Mouse (Mus musculus): ENCODE measurements around the gene Gm10295.

Gm10295 gene

DNA sequence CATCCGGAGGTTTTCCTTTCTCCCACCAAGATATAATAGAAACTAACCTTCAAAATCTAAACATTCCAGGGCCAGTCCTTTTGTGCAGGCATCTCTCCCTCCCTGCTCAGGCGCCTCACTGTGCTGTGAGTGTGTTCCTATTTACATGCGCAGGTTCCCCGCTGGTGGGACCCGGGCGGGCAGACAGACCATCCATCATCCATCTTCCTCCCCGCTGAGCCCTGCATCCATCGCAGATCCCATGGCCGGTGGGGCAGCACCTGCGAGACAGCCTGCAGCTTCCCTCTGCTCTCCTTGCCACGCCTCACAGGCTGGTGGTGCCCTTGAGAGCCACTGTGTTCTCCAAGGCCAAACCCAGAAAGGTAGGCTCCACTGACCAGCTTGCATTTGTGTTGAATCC is at the start of gene Gm10295:
Gene Gm10295, minus strand, starts transcription at position 122 of the 400 bp plus-strand sequence.
- DNase-seq = peak; percentile 1 to 3

DNA sequence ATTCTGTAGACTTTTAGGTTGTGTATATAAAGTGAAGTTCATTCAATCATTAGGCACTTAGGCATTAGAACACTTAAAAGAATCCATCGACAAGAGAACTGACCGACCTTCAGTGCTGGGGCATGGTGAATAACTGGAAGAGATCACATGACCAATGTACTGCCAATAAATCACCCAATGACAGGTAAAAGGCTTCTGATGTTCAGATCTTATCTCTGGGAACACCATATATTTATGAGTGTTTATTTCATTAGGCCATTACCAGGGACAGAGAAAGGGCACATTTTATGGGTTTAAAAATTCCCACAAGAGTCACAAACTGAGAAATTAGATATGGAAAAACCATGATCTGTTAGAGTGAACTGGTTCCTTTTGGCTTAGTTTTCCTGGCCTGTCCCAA is 49.7 kb upstream of the Gm10295 start:
- DNase-seq = no peak

DNA sequence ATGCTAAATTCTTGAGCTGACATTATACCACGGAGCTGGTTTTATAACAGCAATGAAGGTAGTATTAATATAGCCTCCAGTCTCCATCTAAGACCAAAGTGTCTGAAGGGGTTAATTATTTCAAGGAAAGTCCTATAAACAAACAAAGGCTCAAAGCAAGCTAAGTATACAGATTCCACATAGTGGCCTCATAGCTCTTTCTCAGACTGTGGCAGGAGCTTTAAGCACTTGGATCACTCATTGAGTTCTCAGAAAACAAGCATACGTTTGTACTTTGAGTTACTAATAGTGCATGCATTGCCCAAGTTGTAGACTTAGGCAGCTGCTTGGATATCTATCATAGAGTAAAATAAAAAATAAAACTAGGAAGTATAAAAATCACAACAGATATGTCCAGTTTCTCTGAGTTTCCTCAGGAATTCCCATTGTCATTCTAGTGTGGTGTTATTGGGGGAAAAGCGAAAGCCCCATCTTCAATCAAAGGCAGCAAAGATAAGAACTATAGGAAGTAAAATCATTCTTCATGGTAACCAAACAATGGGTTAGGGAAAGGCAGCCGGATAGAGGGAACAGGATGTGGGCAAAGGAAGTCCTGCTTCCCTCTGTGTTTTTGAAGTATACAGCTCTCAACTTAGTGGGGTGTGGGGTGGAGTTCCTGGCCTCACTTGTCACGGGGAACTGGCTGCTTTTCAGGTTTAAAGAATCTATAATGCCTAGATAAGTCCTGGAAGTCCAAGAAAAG is 48.8 kb upstream of the Gm10295 start:
- no peak for DNase-seq

DNA sequence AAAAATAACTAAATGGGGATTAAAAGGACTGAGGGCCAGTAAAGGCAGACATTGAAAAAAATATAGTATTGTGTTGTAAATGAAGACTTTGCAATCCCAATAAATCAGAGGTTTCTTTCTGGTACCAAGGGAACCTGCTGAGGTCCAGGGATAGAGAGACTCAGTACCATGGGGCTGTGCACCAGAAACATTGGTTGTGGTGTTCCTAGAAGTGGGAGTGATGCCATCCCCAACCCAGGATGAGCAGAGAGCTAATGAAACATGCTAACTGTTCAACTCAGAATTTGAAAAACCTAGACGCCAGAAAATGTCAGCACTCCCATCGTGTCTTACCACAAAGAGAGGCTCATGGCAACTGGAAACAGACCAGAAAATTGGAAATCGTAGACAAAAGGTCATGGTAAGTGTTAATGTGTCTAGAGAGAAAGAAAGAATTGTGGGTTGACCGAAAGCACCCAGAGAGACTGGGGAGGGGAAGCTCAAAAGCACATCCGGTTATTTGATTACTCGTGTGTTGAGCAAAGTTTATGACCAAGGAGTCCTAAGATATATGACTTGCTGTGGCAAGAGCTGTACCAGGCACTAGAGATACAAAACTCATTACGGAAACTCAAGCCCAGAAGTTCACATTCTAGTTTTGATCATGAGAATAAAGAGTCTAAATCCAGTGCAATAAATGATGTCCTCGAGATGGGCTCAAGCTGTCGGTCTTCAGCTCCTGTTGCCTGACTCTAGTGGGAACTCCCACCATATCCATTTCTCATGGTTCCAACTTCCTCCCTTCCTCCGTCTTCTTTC is 47.9 kb upstream of the Gm10295 start:
- no peak for DNase-seq

DNA sequence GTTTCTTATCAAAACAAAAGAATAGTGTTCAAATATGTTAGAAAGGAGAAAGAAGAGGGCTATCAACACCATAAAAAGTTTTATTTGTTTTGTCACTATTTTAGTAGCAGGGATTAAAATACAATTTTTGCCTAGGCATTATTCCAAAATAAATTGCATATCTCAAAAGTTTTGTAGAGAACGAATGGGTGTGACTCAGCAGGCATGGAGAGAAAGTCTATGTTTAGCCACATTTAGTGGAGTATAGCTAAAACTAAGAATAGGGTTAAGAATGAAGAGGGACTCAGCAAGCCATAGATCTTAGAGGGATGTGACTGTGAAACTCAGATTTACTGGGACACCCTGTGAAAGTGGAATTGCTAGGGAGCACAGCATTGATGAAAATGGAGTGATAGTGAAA is 47.1 kb upstream of the Gm10295 start:
- DNase-seq = no peak

DNA sequence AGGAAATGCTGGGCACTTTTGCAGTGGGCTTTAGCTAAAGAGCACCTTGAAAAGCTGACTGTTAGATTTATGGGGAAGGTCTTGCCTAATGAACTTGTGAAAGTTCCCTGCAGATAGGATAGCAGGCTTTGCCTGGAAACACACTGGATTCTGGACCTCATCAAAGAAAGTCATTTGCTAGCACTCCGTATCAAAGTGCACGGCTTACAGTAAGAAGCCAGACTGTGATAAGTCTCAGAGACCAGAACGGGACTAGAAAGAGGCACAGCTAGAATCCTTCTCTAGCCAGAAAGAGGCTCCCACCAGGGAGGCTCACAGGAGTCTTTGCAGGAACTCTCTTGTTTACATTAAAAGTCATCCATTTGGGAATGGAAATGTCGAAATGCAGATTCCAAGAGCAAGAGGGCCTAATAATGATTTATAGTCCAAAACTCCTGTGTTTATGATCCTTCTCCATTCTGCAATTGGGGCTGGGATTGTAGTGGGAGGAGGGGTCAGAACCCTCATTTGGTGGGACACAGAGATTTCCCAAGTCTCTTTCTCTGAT is 41.6 kb upstream of the Gm10295 start:
- DNase-seq = no peak

DNA sequence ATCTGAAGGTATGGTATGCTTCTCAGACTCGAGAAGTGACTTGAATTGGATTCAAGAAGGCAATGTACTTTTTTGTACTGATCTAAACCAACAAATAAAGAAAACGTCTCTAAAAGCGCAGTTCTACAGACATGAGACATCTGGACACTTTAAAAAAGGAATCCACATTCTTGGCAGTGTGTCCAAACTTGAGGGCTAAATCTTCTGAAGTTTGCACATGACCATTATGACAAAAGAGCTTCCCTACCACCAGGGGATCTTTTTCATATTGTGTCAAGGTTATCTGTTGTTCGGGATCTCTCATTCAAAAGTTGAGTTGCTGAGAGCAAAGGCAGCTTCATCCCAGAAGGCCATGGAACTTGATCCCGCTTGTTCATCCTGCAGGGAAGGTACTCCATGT is 40.0 kb upstream of the Gm10295 start:
- no peak for DNase-seq

DNA sequence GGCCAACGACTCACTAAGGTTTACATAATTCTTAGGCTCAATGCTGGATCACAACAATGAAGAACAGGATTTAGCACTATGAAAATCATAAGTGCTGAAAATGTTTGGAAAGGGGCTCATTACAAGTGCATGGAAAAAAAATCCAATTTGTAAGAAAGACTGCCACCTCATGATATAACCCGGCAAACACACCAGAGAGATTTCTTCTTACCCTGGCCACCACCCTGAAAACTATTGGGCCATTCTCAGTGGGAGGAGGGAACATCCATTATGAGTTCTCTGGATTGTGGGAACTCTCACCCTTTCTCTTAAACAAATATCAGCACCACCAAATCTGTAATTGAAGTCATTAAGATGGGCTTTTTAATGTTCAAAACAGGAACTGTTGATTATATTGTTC is 39.0 kb upstream of the Gm10295 start:
- DNase-seq = no peak

DNA sequence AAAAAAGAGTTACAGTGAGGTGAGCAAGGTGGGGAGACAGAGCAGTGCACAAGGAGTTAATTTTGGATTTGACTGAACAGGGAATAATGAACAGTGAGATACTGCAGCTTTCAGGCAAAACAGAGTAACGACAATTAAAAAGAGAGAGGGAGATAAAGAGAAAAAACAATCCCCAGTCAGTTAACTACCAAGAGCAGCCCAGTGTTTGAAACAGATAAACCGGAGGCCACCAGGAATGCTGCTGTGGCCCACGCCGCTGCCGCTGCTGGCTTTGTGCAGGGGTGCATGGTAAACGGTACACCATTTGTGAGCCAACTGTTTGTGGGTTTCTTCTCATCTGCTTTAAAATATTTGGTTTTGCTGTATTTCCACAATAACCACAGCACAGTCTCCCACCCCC is 34.8 kb upstream of the Gm10295 start:
- DNase-seq = no peak

DNA sequence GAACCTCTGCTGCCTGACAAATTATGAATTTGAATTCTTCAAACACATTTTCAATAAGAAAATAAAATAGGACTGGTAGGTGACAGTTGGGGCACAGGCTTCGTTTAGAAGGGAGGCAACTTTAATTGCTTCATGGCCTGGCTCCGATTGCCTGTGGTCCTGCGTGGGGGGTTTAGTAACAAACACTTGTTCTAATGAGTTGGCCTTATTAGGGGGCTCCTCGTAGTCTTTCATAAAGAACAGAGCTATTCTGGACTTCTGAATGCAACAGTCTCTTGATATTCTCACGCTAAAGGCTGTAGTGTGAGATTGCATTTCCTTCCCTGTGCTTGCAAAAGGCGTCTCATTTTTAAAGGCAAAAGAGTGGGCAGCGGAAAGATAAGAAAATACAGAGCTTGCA is 33.6 kb upstream of the Gm10295 start:
- no peak for DNase-seq

DNA sequence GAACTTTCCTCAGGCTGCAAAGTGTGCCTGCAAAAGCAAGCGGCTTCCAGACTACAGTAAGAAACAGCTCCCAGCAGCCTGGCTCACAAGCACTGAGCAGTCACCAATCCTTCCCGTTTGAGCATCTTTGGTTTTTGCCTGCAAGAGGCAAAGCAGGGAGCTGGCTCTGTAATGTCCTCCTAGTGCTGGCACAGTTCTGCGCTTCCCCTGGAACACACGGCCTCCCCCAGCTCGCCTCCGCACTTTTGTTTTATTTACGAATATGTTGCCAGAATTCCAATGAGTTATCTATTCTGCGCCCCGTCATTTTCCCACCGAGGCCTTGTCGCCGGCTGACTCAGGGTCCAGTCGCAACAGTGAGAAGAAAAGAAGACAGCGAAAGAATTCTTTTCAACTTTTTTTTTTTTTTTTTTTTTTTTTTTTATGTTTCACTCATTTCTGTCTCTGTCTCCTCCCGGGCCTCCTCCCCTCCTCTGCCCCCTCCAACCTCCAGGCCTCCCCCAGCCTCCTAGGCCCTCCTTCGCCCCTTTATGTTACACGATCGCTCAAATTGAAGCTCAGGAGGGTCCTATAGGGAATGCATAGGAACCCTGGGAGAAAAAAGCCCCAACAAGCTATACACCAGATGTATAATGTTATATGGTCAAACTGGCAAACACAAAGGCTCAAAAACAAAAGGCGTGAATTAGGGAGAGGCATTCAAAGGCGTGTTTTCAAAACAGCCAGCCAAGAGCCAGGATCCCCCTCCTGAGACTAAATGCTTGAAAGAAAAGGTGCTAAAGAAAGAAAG is 32.3 kb upstream of the Gm10295 start:
- DNase-seq = peak; percentile 2 to 3

DNA sequence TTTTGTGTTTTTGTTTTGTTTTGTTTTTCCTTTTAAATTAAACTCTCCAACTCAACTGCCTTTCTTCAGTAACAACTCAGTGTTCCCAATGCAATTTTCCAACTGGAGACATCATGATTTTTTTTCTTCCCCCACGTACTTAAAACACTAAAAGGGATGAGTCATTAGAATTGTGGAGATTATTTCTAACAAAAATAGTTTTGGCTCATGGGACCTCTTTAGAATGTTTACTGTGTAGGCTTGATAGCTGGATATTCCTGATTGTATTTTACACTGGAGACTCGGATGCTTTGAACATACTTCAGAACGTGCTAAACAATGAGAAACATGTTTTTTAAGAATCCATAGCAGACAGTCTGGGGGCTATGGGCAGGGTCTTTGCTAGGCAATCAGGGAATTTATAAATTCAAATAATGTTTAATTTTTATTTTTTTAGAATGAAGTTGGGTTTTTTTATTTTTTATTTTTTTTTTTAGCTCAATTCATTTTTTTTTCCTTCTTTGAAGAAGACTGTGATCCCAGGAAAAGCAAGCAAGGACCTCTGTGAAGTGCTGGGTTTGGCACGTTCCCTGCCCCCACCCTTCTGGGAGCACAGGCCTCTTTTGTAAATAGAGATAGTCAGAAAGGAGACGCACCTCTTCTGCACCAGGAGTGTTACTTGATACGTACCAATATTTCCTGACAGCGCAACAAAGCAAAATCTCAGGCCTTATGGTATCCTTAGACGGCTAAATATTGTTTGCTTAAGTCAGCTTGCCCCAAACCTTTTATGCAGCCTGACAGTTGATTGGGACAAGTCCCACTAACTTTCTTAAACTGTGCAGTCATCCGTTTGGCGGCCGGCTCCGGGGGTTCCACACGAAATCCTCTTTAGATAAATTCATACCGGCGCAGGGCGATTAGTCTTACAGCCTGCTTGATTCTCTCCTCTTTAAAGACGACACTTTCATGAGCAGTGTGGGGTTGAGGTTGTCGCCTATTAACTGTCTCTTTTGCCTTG is 28.8 kb upstream of the Gm10295 start:
- DNase-seq = no peak

DNA sequence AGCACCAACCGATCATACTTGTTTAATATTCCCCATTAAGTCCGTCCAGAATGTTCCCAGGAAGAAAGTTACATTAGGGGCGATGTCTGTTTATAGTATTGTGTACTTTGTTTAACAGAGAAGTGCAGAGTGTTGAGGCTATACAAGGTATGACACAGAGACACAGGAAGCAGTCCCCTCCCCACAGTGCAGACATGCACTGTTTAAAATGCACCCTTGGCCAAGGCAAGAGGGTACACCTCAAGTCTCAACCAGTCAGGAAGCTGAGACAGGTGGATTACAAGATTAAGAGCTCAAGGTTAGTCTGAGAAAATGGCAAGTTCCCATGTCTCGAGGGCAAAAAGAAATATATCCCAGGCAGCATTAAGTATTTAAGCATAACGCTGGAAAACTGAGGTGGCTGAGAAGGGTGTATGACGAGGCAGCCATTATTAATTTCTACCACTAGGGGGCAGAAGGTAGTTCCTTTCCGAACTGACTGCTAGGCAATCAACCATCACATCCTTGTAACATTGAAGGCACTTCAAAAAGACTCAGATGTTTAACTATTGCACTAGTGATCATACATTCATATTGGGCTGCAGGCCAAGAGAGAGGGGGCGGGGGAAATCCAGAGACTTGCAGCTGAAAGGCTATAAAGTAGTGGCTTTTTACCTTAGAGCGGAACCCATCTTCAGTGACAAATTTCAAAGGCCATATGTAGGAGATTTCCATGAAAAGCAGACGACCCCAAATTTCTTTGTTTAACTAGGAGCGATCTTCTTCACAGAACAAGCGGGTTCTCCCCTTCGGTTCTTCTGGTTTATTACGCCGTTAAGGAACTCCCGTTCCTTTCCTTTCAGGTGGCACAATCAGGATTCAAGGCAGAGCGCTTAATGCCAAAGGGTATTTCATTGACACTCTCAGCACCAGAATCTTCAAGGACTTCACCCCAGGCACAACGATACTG is 27.8 kb upstream of the Gm10295 start:
- DNase-seq = peak; percentile 3 to 31

DNA sequence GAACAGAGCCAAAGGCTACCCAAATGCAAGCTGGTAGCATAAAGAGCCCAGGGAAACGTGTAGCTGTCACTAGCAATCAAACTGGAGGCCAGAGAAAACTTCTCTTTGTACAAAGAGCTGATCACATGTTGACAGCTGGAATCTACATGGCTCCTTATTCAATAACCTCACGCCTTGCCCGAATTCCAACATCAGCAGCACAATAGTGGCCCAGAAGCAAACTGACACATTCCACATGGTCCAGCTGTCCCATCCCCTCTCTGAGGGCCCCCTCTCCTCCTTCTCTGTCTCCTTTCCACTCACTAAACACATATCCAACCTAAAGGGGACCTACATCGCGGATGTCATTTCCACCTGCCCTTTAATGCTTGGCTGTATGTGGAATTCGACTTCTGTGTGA is 26.7 kb upstream of the Gm10295 start:
- no peak for DNase-seq

DNA sequence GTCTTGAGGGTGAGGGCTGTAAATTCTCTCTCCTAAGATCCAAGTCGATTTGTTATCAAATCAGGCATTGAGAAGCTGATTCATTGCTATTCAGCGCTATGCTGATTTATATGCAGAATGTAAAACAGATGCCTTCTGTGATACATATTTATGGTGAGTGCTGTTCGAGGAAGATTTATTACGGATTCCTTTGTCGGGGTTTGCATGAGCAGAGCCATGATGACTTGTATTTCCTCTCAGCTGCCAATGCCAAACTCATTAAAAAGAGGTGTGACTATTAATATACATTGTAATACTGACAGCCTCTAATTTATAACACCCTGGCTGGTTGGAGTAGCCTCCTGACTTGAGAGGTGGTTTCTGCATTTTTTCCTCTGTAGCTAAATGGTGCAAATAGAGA is 22.8 kb upstream of the Gm10295 start:
- DNase-seq = no peak

DNA sequence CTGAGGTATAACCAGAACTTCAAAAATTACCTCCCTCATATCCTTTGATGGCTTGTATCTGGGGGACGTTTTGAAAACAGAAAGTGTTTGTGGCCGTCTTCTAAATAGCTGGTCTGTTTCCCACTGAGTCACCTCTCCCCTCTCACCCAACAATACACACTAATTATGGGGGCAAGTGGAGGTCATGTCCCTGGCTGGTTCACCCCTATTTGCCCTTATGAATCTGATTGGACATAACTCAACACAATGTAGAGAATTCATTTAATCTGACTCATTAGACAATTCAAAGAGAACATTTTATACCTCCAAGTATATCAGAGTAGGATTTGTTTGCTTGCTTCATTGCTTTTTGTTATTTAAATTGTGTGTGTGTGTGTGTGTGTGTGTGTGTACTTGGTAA is 20.6 kb upstream of the Gm10295 start:
- no peak for DNase-seq

DNA sequence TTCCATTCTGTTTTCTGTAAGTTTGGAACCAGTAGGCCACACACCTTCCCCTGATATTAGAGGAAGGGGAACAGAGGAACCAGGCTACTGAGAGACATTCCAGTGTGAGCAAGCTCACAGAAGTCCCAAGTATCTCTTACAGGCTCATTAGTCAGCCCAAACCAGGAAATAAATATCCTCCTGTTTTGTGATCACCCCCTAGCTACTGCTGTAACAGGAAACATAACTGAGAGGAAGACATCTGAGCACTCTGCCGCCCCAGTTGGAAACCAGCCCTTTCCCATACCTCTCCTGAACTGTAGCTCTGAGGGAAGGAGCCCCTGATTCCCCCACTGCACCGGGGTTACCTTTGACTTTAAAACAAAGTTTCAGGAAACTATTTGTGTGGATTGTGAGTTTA is 19.5 kb upstream of the Gm10295 start:
- no peak for DNase-seq

DNA sequence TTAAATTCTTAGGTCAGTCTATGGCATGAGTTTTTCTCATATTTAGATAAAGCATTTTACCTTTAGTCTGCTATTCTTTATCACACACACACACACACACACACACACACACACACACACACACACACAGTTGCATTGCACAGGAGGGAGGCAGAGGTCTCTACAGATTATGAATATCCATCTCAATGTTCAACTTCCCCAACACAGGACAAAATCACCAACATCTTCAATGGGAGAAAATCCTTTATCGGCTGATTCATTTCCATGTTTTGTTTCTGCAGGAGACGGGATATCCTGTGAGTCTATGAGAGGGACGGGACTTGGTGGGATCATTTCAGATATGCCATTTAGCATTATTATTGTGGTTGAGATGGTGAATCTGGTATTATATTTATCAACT is 18.8 kb upstream of the Gm10295 start:
- no peak for DNase-seq

DNA sequence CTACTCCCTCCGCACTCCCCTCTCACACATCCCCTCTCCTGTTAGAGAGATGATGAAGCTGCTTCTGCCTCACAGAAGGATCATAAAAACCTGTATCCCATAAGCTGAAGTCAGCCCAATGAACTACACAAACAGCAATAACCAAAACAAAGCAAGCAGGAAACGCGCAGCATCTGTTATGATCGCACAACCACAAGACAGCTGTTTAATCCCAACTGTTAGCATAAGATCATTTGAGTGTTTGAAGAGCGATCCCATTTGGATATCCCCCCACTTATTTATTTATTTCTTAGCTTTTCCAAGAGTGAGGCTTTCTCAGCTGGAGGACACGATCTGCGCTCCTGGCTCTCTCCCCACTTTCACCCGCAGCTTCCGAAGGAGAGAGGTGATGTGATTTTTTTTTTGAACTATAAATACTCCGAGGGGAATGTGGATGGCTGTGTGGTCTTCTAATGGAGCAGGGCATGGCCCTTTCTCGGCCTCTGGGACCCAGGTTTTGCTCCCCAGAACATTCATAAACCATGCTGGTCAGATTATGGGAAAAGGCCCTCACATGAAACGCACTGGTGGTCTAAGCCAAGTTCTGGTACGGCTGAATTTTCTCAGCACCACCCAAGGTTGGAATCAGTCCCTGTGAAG is 17.4 kb upstream of the Gm10295 start:
- no peak for DNase-seq

DNA sequence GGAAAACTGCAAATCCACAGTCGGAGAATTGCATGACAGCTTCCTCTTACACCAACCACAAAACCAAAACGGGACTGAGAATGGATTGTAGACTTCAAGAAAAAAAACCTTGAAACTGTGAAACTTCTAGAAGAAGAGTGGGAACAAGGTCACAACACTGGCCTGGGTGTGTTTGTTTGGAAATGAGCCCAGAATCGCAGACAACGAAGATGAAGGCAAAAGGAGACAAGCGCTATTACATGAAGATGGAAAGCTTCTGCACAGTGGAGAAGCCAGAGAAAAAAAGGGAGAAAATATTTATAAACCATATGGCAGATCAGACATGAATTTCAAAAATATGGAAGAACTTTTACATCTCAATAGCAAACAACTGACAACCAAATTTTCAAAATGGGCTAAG is 4.3 kb upstream of the Gm10295 start:
- DNase-seq = no peak
